Mouse (Mus musculus) G1E (cell line): ENCODE measurements around the gene 1700093K21Rik.

Experiments used
- CTCF ChIP-seq: IDR thresholded peaks from 2 replicates; pipeline ENCODE4 v1.5.1; 2012; ENCODE audit warnings: low read depth, low read length, inconsistent platforms, mixed read lengths
- TAL1 ChIP-seq: conservative IDR thresholded peaks from 2 replicates; pipeline ENCODE4 v1.6.1; 2012; ENCODE audit warnings: low read depth, low read length, inconsistent platforms, mixed read lengths

GRCm38 (mm10) chr11:23495231-23495630 is 25.7 kb downstream of the 1700093K21Rik start:
- TF ChIP-seq CTCF (no peak), TAL1 (no peak)
